Mouse (Mus musculus): Measurements from ENCODE around the gene Actg1.

Gene Actg1

DNA sequence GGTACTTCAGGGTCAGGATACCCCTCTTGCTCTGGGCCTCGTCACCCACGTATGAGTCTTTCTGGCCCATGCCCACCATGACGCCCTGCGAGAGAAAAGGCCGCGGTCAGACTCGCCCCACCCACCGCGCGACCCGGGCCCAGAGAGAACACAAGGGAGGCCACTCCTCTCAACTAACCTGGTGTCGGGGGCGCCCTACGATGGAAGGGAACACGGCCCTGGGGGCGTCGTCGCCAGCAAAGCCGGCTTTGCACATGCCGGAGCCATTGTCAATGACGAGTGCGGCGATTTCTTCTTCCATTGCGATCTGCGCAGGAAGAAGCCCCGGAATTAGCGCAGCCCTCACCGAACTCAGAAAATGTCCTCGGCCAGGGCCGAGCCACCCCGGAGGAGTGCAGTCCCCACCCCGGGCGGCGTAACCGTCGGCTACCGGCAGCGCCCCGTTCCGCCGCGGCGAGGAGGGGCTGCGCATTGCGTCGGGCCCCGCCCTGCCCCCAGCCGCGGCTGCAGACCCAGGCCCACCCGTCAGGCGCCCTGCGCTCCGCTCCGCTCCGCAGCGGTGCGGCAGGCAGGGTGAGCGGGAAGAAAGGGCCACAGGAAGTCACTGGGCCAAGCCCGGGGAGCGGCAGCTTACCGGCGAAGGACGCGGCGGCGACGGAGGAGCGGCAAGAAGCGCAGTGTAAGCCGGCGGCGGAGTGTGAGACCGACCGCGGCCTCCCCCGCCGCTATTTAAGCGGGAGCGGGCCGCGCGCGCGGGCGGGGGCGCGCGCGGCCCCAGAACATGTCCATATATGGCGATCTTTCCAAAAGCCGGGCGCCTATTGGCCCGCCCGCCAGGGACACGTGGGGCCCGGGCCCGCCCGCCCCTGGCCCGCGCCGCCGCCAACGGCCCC, at the start of gene Actg1:
Actg1 (minus strand) TSS at position 752 of the 893 bp plus-strand sequence.
- peak; percentile 88 for DNase-seq (ENCODE audit: low spot score)

DNA sequence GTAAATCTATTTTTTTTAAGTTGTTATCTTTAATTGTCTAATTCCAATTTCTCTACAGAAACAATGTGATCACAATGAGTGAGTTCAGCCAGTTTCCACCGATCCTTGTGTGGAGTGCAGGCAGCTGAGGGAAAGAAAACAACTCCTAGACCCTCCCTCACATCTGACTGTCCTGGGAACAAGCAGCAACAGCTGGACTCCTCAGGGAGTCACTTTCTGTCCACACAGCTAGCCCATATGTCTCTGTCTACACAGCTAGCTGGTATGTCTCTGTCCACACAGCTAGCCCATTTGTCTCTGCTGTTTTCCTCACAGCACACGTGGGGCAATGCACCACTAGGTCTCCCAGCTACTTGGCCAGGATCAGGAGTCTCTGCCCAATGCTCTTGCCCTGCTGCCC, 49.3 kb upstream of the Actg1 start:
- no peak for DNase-seq (ENCODE audit: low spot score)

DNA sequence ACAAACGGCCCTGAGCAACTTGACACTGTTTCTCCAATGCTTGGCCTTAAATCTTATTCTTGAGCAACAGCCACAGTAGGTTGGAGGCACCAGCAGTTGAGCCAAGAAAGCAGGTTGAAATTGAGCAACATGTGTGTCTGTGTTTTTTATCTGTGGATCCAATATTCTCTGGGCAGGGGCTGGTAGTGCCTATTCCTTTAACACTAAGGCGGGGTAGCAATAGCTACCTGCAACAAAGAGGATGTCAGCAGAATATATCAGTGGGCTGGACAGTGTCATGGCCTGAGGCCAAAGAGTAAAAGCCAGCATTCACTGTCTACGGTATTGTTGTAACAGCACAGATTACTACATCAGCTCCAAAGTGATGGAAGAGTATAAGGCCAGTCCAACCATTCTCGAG, 47.3 kb upstream of the Actg1 start:
- DNase-seq (ENCODE audit: low spot score) = no peak

DNA sequence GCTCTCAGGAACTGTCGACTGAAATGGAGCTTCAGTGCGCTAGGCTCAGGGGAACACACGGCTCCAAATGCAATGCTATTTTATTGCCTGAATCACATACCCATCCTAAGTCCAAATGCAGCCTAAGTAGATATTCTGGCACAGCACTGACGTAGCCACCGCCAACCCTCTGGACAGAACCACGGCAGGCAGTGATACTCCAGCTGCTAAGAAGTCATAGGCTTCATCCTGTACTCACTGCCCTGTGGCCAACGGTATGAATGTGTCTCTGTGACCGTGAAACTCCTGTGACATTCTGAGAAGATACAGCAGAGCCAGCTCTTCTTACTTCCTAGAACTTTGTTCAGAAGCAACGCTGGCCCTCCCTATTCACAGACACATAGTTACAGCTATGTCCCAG, 40.2 kb upstream of the Actg1 start:
- DNase-seq (ENCODE audit: low spot score) = no peak

DNA sequence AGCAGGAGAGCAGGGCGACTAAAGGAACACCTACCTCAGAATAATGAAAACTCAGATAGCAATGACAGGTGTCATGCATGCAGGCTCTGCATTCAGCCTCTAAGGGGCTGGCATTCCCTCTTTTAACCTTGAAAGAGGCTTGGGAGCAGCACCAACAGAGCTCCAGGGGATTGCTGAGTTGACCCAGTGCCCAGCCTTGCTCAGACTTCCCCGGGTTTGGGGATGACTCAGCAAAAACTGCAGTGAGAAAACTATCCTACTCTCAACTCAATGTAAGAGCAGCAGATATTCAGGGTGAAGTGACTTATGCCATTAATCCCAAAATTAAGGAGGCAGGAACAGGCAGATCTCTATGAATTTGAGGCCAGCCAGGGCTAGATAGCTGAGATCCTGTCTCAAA, 38.8 kb upstream of the Actg1 start:
- DNase-seq (ENCODE audit: low spot score) = no peak

DNA sequence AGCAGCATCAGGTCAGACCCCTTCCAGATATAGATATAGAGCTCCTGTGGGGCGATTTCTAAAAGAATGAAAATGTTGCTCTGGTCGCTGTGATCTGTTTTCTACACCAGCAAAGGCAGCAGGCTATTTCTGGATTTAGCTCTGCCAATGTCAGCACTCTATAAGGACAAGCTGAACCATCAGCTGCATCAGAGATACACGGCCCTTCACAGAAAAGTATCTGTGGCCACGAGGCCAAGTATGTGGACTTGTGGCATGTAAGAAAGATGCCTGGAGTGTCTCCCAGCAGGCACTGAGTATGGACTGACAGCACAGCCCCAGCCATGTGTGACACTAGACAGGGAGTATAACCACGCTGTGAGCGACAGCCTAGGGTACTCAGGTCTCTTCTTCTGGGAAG, 38.3 kb upstream of the Actg1 start:
- no peak for DNase-seq (ENCODE audit: low spot score)

DNA sequence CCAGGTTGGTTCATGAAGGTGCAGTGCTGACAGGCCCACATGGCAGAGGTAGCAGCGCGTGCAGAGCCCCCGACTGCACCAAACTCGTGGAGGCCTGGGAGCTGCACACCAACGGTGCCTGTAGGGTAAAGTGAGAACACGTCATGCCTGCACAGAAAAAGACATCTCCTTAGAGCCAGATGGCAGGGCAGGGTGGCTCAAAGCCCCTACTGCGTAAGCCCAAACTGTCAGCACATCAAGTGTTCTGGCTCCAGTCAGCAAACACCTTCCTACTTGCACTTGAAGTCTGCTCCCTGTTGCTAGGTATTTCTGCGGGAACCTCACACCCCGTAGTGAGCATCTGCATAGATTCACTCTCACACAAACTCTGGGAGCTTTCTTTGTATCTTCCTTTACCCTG, 34.2 kb upstream of the Actg1 start:
- no peak for DNase-seq (ENCODE audit: low spot score)

DNA sequence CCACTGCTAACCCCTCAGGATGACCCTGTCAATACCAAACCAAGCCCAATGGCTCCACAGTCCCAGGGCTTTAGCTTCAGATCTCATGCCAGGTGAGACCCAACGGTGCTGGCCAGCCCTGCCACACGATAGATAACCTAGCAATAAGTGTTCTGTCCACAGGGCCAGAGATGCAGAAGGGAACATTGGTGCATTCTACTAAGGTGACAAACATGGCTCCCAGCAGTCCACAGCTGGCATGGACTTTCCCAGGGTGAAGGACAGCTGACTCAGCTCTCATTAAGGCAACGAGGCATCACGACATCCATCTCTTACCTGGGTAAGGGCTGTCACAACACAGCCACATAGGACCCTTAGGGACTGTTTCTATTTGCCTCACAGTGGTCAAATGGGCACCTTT, 32.8 kb upstream of the Actg1 start:
- DNase-seq (ENCODE audit: low spot score) = no peak

DNA sequence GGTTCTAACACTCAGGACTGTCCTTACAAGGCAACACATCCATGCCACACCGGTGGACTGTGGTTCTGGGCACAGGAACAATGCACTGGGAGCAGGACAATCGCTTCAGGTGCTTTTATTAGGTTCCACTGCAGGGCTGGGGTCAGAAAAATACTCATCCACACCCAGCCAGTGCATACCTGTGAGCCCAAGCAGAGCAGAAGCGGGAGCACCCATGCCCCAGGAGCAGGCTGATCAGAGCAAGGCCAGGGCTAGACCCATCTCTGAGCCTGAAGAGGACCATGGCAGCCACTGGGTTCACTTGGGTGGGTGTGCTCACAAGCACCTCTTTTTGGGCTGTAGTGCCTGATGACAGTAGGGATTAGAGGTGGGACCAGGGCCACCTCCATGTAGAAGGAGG, 31.9 kb upstream of the Actg1 start:
- DNase-seq (ENCODE audit: low spot score) = no peak

DNA sequence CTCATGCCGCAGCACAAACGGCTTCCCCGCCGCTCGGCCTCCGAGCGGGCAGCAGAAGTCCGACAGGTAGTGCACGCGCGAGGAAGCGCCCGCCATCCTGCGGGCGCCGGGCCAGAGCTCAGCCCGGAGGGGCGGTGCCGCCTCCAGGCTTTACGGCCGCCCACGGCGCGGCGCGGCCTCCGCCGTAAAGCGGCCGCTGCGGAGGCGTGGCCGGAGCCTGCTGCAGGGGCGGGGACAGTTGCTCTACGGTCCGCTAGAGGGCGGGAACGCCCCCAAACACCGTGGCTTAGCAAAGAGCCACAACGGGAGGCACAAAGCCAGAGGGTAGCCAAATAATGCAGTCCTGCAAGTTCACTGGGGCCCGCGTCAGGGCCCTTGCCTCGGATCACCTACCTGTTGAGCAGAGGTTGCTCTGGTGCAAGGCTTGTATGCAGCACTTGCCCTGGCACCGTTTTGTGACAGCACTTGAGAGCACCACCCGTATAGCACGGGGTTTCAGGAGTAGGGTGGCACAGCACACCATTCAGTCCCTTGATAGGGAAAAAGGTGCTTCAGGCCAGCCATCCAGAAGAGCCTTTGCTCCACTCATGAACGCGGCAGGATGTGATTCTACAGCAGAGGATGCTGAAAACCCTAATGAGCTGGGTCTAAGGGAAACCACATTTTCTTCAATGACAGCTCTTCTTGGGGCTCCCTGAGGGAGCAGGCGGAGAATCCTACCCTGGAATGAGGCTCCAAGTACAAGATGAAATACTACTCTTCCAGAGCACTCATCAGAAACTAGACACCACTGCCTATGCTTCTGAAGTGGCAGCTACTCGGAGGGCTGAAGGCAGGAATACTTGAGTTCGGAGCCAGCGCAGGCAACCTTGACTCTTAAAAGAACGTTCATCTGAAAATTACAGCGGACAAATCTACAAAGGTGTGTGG, 30.5 kb upstream of the Actg1 start, which contains the start of gene Faap100:
Faap100 (minus strand) TSS at position 154 of the 930 bp plus-strand sequence.
- DNase-seq (ENCODE audit: low spot score) = peak; percentile 89

DNA sequence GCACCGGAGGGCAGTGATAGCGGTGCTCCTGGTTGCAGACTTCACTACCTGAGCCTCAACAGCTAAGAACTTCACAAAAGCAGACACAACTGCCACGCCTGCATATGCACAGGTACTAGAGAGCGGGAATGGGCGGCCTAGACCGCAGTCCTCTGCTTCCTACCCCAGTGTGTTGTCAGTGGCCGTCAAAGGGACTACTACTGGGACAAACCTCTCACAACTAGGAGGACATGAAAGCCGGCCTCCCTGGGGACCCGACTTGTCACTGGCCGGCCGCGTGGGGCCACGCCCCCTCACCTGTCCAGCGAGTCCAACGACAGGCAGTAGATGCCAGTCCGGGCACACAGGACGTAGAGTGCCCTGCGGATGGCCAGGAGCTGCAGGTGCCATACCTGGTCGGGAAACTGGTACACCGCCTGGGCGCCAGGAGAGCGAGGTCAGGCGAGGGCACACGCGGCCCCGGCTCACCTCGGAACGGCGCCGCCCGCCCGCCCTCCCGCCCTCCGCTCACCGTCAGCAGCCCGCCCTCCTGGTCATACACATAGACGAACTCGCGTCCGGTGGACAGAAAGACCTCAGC, 29.8 kb upstream of the Actg1 start:
- peak; percentile 69 for DNase-seq (ENCODE audit: low spot score)

DNA sequence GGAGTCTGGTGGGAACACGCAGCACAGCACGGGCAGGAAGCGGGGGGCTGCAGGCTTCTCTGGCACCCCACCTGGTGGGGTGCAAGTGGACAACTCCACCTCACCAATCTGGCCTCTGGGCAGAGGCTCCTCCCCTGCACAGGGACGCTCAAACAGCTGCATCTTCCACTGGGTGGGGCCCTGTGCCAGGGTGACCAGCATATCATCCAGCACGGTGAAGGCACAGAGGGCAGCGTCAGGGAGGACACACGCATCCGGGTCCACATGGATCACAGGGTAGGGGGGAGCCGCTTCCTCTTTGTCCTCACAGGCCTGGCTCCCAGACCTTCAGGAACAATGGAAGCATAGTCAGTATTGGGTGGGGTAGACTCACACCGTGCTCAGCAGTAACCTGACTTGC, 29.0 kb upstream of the Actg1 start:
- no peak for DNase-seq (ENCODE audit: low spot score)

DNA sequence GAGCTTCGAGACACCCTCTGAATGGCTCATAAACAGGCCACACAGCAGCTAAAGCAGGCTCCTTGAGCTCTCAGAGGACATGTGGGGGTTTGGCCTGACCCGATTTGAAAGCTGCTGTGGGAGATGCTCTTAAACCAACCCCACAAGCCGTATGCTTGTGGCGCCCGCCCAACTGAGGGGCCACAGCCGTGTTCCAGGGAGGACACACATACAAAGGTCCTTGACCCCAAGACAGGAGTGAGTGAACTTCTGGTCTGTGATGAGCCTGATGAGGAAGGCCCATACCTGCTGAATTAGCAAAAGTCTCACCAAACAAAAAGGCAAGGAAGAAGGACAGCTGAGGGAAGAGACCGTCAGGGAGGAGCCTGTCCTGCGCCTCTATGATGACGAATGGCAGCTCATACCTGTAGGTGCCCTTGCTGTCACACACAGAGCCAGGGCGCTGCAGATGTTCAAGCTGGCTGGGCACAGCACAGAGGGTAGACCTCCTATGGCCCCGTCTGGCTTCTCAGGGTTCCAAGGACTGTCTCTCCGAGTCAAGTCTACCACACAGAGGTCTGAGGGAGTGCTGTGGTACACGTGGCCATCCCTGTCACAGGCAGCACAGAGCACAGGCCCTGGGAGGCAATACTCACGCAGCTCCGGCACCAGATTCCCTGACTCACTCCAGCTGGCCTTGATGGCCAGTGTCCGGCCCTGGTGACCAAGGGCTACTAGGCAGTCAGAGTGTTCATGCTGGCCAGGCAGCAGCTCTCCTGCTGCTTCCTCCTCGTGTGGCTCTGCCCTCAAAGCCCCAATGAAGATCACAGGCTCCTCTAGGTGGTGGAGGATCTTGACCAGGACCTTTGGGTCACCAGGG, 28.2 kb upstream of the Actg1 start:
- no peak for DNase-seq (ENCODE audit: low spot score)

DNA sequence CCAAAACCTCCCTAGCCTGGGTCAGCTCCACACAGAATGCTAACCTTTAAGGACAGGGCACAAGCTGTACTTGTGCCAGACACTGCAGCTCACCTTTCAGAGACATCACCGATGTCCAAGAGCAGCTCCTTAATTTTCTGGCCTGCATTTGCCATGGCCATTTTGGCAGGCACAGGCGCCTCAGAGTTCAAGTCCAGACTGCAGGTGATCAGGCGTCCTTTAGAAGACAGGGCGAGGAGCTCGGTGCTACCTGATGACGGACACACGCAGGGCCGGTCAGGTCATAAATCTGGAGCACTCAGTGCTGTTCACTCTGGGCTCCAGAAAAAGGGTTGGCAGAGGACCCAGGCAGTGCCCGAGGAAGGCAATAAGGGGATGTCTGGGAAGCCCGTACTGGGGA, 27.0 kb upstream of the Actg1 start:
- DNase-seq (ENCODE audit: low spot score) = no peak

DNA sequence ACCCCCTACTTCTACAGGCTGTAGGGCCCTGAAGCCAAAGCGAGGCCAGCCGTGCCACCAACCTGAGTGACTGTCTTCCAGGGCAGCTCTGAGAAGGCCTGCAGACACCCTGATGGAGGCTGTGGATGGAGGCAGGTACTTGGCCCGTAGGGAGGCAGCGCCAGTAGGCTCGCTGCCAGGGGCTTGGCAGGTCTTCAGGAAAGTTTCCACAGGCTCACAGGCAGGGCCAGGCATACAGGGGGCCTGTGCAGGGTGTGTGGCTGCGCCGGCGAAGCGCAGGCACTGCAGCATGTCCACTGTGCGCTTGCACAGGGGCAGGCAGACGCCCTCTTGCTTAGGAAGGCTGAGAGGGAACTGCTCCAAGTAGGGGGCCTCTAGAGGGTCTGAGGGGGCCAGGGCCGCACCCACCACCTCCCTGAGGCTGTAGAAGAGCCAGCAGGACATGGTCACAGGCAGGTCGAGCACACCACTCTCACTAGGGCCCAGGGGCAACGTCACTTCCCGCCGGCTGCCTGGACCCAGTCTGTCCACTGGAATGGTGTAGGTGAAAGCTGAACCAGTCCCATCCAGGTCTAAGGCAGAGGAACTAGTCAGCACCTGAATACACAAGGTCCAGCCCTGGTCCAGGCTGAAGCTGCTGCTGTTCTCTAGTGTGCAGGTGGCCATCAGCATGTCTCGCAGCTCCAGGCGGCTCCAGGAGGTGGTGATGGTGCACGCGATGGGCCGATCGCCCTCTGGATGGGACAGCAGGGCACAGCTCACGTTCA, 25.7 kb upstream of the Actg1 start:
- DNase-seq (ENCODE audit: low spot score) = no peak

DNA sequence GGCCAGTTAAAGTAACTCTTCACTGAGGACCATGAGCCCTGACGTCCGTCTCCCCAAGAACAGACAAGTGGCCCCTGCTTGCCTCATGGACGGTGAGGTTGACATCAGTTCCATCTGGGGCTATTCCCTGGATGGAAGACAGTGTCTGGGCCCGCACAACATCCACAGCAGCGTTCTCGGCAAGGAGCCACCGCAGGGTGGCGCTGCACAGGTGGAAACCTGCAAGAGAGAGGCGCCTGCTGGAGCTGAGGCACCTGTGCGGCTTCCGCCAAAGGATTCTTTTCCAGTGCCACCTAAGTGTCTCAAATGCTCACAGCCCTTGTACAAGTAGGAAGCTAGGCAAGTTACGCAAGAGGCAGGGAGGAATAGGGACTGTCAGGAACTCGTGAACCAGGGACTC, 24.7 kb upstream of the Actg1 start:
- DNase-seq (ENCODE audit: low spot score) = no peak

DNA sequence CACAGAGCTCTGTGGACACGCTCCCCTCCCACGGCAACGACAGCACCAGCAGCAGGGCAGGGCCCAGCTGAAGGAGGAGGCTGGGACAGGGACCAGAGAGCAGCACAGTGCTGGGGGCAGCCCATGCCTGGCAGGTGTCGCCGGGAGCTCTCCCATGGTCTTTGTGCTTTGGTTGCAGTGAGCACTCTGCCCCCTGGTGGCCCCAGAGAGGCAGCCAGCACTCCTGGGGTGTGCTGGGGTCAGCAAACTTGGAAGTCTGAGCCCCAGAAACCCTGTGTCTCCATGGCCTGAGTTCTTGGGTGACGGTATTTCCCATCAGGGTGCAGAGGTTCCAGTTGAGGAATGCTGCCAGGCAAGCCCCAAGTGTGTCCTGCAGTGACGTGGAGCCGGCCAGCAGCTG, 21.3 kb upstream of the Actg1 start:
- no peak for DNase-seq (ENCODE audit: low spot score)

DNA sequence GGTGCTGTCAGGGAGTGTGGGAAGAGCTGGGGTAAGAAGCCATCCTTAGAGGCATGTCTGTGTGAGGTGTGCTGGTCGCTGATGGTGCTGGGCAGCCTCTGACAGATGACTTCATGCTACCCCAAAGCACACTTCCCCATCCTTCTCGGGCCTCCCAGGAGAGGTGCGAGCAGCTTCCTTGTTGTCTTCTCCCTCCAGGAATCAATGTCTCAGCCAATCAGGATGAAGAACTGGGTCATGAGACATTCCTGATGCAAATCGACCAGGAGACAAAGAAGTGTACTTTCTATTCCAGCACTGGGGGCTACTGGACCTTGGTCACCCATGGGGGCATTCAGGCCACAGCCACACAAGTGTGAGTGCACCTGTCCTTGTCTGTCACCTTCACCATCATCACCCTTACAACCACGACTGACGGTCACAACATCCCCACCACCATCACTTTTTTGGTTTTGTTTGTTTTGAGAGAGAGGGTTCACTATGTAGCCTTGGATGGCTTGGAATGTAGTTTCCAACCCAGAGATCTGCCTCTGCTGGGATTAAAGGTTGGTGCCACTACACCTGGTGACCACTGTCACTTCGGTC, 18.2 kb upstream of the Actg1 start:
- DNase-seq (ENCODE audit: low spot score) = no peak

DNA sequence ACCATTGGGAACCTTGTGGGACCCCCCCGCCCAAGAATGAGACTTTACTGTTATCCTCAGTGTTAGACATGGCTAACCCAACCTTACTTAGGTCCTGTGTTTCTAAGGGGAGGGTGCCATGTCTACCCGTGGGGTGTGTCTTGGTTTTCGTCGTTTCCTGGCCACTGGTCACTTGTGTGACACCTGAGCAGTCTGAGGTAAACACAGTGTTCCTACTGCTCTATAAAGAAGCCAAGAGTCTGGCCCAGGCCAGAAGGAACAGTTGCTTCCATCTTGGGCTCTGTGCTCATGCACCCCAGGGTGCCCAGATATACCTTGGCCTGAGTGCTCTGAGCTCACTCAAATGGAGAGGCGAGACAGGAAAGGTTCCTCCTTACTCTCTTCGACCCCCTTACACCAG, 14.5 kb upstream of the Actg1 start:
- DNase-seq (ENCODE audit: low spot score) = no peak

DNA sequence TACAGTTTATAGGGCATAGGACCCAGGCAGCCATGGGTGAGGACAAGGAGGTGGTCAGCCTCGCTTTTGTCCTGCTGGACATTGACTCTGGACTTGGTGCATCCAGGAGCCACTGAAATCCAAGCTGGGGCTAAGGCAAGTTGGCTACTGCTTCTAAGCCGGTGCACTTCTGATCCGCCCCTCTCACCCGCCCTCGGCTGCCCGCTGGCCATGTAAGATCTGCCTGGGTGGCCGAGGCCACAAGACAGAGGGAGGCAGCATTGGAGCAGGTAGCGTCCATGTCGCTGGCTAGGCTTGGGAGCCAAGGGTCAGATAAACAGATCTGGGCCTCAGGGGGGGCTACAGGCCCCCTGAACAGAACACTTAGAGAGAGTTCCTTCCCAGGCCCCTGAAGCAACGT, 13.0 kb upstream of the Actg1 start, which contains the start of gene Fscn2:
Fscn2 (plus strand) TSS at position 240 of the 400 bp plus-strand sequence.
- DNase-seq (ENCODE audit: low spot score) = no peak
